Mouse (Mus musculus) heart, postnatal 0 days (tissue): ENCODE measurements around the gene Scel.

ENCODE experiments used
- CTCF ChIP-seq: IDR thresholded peaks from 2 replicates; pipeline ENCODE4 v1.5.1; 2016; ENCODE audit warnings: antibody characterized with exemption, control low read depth, low read depth
- EP300 ChIP-seq: IDR thresholded peaks from 2 replicates; pipeline ENCODE4 v1.6.1; 2016; ENCODE audit warnings: antibody characterized with exemption, low read depth

- no peak for TF ChIP-seq EP300
- TF ChIP-seq CTCF: peak; percentile 89
Measured at GRCm38 (mm10) chr14:103550480-103550879, 37.3 kb downstream of the Scel start.
